Mouse (Mus musculus) heart, embryonic 15.5 days (tissue): ENCODE measurements around the gene Olig1. TPM values are rescaled to one million over a fixed set of nuclear protein-coding genes. Genes with fewer than 3 reads are reported as not detected.

Source experiments
- ATAC-seq: fragments of 200-750 bp; cut with Nextera tagmentation; replicated peaks from 2 replicates; pipeline ENCODE4 v1.8.0; 2017; ENCODE audit warnings: low read depth, moderate TSS enrichment; ENCODE audit not compliant: insufficient number of reproducible peaks, insufficient read depth, low FRiP score
- H3K27ac ChIP-seq: fragments of 300-500 bp; sonication (generic); 2 replicates; pipeline ENCODE4 v1.5.1; 2015; ENCODE audit warnings: mild to moderate bottlenecking, inconsistent platforms
- H3K27me3 ChIP-seq: fragments of 300-500 bp; sonication (generic); 2 replicates; pipeline ENCODE4 v1.6.1; 2015; ENCODE audit warnings: inconsistent platforms
- H3K36me3 ChIP-seq: fragments of 300-500 bp; sonication (generic); 2 replicates; pipeline ENCODE4 v1.6.1; 2015; ENCODE audit warnings: mild to moderate bottlenecking, inconsistent platforms
- H3K4me1 ChIP-seq: fragments of 300-500 bp; sonication (generic); replicated peaks from 2 replicates; pipeline ENCODE4 v1.6.1; 2015; ENCODE audit warnings: inconsistent platforms
- H3K4me2 ChIP-seq: fragments of 300-500 bp; sonication (generic); 2 replicates; pipeline ENCODE4 v1.6.1; 2015; ENCODE audit warnings: inconsistent platforms, mild to moderate bottlenecking, moderate library complexity
- H3K4me3 ChIP-seq: fragments of 300-500 bp; sonication (generic); 2 replicates; pipeline ENCODE4 v1.5.1; 2015; ENCODE audit warnings: mild to moderate bottlenecking, inconsistent platforms
- H3K9ac ChIP-seq: fragments of 300-500 bp; sonication (generic); 2 replicates; pipeline ENCODE4 v1.6.1; 2015; ENCODE audit warnings: mild to moderate bottlenecking, inconsistent platforms
- H3K9me3 ChIP-seq: fragments of 300-500 bp; sonication (generic); replicated peaks from 2 replicates; pipeline ENCODE4 v1.6.1; 2016; ENCODE audit warnings: inconsistent platforms
- WGBS: fragments of 180-500 bp; shearing (Covaris S2); methylation state at CpG from one replicate; pipeline ENCODE4 v1.1.7; 2015; ENCODE audit warnings: mixed read lengths; 5-methylcytosine and 5-hydroxymethylcytosine counted together
- polyA plus RNA-seq: library from polyadenylated mRNA; unstranded; fragments of >200 nt; fragmentation: Nextera tagmentation; extraction: Ambion mirVana; gene quantifications from 2 replicates; pipeline ENCODE4 v1.2.1, GENCODE M21; 2015

Olig1 gene
- 0.11 TPM in 2 replicates for polyA plus RNA-seq

DNA sequence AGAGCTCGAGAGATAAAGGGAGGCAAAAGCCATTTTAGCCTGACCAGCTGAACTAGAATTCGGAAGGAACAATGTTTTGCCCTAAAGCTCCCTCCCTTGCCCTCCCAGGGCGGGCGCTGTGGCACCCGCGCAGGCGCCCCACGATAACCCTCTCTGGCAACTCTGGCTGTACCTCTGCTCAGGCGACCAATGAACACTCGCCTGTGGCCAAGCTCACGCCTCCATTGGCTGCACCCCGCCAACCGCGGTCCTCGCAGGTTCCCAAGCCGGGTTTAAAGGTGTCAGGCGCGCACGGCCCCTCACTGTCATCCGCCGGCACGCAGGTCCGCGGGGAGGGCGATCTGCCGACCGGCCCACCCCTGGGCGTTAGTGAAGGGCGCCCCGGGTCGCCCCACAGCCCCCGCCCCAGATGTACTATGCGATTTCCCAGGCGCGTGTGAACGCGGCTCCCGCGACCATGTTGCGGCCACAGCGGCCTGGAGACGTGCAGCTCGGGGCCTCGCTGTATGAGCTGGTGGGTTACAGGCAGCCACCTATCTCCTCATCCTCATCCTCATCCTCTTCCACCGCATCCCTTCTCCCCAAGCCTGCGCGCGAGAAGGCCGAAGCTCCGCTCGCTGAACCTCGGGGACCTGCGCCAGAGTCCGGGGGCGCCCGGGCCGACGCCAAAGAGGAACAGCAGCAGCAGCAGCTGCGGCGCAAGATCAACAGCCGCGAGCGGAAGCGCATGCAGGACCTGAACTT lies at the start of gene Olig1:
Gene Olig1 (plus strand): TSS at position 305 of the 744 bp plus-strand sequence.
- H3K9ac ChIP-seq = 0 out of 2 replicates have a peak within 1 kb of the TSS, but pooled peaks have one; percentile 14
- 2% methylated on average over 64 of the region's 64 CpGs for WGBS
- H3K4me3 ChIP-seq = peak within 1 kb of the TSS; percentile 52
- peaks cover 23% of the 10 kb centered on the region for H3K4me1 ChIP-seq
- H3K36me3 ChIP-seq = no peaks in the 10 kb centered on the region
- H3K27me3 ChIP-seq = peaks cover 95% of the 10 kb centered on the region
- peak within 1 kb of the TSS; percentile 91 for H3K4me2 ChIP-seq
- no peak within 1 kb of the TSS for H3K27ac ChIP-seq
- no peaks in the 10 kb centered on the region for H3K9me3 ChIP-seq
- peak; percentile 56; the same call in 1 of the 2 replicates for ATAC-seq

DNA sequence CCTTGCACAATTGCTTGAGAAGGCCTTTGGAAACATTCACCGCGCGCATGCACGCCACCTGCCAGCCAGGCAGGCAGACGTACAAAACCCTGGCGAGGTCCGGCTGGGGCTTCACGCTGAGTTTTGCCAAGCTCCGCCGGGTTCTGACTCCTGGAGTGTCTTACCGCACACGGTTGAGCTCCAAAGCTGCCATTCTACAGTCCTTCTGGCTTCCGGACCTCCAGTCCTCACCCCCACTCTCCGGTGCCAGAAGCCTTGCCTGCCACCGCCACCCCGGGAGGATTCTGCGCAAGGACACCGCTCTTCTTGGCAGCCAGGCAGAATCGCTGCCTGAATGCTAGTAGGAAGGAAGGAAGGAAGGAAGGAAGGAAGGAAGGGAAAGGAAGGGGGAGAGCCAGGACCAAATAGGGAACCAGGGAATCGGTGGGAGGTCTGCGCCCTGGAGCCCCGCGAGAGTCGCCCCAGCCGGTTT lies 47.4 kb upstream of the Olig1 start:
- ATAC-seq = no peak
- Histone ChIP-seq H3K4me1 (peaks cover 36% of the 10 kb centered on the region), H3K9ac (no peak overlapping the region), H3K36me3 (no peaks in the 10 kb centered on the region), H3K4me2 (peak overlapping the region; percentile 33), H3K27me3 (peaks cover 100% of the 10 kb centered on the region), H3K9me3 (peaks cover 3% of the 10 kb centered on the region; the same call in 1 of the 2 replicates), H3K27ac (no peak overlapping the region), H3K4me3 (peak overlapping the region; percentile 10)
- 2% methylated on average over 25 of the region's 25 CpGs for WGBS

DNA sequence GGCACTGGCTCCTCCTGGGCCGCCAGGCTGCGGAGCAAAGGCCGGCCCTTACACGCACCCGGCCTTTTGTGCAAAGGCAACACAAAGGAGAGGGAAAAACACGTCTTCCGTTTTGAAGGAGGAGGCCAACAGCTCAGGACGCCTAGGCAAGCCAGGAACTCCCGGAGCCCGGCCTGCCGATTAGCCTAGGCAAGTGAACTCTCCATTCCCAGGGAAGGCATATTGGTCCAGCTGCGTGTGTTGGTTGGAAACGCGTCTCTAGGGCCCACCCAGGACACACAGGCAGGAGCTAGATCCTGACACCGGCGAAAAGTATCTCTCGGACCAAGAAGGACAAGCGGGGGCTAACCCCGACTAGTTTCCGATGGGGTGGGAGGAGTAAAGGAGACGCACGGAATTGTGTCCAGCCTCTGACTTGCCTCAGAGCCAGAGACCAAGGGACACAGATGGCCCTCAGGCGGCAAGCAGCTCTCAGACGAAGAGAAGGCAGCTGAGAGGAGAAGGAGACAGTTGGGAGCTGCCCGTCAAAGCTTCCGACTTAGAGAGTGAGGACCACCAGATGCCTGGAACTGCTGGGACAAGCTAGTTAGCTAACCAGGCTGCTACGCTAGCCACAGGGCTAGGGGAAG lies 46.8 kb upstream of the Olig1 start:
- Histone ChIP-seq H3K4me2 (peak overlapping the region; percentile 33), H3K4me3 (peak overlapping the region; percentile 10), H3K36me3 (no peaks in the 10 kb centered on the region), H3K9me3 (peaks cover 3% of the 10 kb centered on the region; the same call in 1 of the 2 replicates), H3K9ac (no peak overlapping the region), H3K27me3 (peaks cover 100% of the 10 kb centered on the region), H3K27ac (no peak overlapping the region), H3K4me1 (peaks cover 37% of the 10 kb centered on the region)
- 1% methylated on average over 27 of the region's 27 CpGs for WGBS
- ATAC-seq = no peak

DNA sequence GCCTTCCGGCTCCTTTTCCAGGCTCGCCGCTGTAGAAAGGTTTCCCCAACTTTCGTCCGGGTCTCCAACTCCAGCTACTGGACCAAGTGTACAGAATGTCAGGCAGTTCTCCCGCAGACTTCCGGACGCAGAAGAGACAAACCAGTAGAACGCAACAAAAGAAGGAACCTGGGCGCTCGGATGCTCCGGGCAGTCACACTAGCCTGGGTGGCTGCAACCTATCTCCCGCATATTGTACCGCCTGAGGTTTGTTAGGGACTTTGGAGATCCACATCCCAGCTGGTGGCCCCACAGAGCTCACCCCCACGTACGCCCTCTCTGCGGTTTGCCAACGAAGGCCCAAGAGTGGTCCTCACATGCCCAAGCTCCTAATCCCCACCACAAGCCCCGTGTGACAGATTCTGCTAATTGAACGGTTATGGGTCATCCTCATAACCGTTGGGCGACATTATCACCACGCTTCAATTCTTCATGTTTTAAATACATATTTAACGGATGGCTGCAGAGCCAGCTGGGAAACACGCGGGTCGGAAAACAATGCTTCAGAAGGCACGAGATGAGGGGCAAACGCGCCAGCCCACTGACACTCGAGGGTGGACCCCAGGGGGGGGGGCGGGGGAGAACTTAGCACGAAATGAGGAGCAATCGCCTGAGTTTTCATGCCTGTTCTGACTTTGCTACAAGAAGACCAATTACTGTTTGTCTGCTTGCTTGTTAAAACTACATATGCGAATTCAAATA lies 46.1 kb upstream of the Olig1 start:
- Histone ChIP-seq H3K4me2 (no peak overlapping the region), H3K27me3 (peaks cover 100% of the 10 kb centered on the region), H3K27ac (no peak overlapping the region), H3K36me3 (no peaks in the 10 kb centered on the region), H3K4me1 (peaks cover 37% of the 10 kb centered on the region), H3K9ac (no peak overlapping the region), H3K4me3 (no peak overlapping the region), H3K9me3 (no peaks in the 10 kb centered on the region)
- ATAC-seq = no peak
- 3% methylated on average over 35 of the region's 35 CpGs for WGBS

DNA sequence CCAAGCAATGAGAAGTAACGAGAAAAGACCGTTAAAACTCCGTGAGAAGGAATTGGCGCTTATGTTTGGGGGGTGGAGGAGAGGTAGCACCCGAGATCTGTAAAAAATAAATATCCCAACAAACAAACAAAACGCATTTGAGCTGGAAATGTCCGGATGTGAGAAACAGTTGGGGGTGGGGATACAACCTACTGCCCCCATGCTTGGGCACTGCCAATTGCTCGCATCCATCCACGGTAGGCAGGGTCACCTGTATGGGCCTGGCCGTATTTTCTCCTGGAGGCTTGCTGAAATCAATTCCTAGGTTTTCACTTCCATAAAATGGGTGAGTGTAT lies 45.5 kb upstream of the Olig1 start:
- Histone ChIP-seq H3K27ac (no peak overlapping the region), H3K9ac (no peak overlapping the region), H3K4me1 (peaks cover 37% of the 10 kb centered on the region), H3K27me3 (peaks cover 100% of the 10 kb centered on the region), H3K4me2 (no peak overlapping the region), H3K4me3 (no peak overlapping the region), H3K36me3 (no peaks in the 10 kb centered on the region), H3K9me3 (no peaks in the 10 kb centered on the region)
- 8% methylated on average over 10 of the region's 10 CpGs for WGBS
- no peak for ATAC-seq

DNA sequence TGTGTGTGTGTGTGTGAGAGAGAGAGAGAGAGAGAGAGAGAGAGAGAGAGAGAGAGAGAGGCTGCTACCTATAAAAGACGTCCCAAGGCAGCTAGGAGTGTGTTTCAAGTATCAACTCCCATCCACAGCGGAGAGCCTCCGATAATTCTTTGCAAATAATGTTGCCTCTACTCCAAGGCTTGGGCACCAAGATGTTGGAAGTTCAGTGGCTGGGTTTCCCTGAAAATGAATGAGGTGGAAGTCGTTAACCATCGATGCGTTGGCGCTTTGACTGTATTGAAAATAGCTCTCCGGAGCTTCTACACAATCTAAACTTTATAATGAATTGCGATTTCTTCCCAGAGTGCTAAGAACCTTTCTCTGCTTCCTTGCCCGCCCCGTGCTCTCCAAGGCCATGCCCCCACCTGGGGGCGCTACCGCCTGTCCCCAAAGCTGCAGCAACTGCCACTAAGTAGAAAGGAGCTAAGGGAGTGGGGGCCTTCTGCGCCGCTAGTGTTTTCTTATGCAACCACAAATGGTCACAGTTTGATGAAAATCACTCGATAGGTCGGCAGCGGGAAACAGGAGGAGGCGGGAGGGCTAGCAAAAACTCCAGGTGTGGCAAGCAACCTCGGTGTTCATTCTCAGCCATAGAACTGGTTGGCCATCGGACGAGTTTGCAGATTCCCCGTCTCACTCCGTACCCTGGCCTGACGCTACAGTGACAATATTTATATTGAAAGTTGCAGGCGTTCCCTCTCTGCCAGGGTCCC lies 44.9 kb upstream of the Olig1 start:
- WGBS = 1% methylated on average over 26 of the region's 26 CpGs
- Histone ChIP-seq H3K9me3 (no peaks in the 10 kb centered on the region), H3K4me2 (peak overlapping the region; percentile 57), H3K36me3 (no peaks in the 10 kb centered on the region), H3K27me3 (peaks cover 100% of the 10 kb centered on the region), H3K27ac (no peak overlapping the region), H3K4me3 (peak overlapping the region; percentile 39), H3K4me1 (peaks cover 37% of the 10 kb centered on the region), H3K9ac (no peak overlapping the region)
- no peak for ATAC-seq

DNA sequence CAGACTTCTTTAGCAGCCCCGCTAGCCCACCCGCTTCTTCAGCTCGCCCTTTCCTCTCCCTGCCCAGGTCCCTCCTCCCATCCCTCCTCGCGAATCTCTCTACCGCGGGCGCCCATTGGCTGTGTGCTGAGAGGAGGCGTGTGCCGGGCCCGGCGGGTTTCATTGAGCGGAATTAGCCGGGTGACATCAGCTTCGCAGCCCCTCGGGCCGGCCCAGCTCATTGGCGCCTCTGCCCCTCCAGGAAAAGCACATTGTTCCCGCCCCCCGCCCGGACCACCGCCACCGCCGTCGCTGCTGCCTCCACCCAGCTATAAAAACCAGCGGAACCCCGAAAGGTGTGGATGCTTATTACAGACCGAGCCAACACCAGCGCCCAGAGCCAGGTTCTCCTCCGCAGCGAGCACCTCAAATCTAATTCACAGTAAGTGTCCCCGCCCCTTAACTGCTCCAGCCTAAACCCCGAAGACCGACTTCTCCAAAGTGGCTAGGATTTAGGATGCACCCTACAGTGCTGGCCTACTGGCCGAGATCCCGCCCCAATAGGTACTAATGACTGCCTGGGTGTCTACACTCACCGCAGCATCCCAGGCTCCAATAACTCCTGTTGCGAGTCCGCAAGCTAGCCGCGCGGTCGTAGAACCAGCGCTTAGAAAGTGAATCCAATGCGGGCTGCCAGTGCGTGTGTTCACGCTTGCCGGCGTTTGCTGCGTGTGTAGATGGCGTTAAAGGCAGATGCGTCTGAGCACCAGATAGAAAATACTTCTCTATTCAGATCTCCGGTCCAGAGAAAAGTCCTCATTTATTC lies 44.1 kb upstream of the Olig1 start, which contains the start of gene Olig2:
Gene Olig2 (plus strand): TSS at position 225 of the 805 bp plus-strand sequence.
- H3K27ac ChIP-seq = no peak within 1 kb of the TSS
- H3K9me3 ChIP-seq = no peaks in the 10 kb centered on the region
- H3K4me1 ChIP-seq = peaks cover 32% of the 10 kb centered on the region
- H3K36me3 ChIP-seq = no peaks in the 10 kb centered on the region
- ATAC-seq = no peak
- peak within 1 kb of the TSS; percentile 39 for H3K4me3 ChIP-seq
- peak within 1 kb of the TSS; percentile 57 for H3K4me2 ChIP-seq
- H3K27me3 ChIP-seq = peaks cover 99% of the 10 kb centered on the region
- 1% methylated on average over 53 of the region's 53 CpGs for WGBS
- H3K9ac ChIP-seq = no peak within 1 kb of the TSS

DNA sequence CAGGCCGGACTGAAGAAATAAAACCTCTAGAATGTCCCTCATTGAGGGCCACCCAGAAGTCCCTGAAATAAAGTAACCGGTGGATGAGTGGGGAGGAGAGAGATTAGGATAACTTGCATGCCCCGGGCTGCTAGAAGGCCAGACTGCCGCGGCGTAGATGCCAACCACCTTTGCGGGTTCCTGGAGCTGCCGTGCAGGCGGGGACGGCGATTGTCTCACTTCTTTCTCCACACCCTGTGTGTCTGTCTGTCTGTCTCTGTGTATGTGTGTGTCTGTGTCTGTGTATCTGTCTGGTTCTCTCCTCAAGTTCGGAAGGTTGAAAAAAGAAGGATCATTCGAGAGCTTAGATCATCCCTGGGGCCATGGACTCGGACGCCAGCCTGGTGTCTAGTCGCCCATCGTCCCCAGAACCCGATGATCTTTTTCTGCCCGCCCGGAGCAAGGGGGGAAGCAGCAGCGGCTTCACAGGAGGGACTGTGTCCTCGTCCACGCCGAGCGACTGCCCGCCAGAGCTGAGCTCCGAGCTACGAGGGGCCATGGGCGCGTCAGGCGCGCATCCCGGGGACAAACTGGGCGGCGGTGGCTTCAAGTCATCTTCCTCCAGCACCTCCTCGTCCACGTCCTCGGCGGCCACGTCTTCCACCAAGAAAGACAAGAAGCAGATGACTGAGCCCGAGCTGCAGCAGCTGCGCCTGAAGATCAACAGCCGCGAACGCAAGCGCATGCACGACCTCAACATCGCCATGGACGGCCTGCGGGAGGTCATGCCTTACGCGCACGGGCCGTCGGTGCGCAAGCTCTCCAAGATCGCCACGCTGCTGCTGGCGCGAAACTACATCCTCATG lies 43.3 kb upstream of the Olig1 start:
- under 1% methylated on average over 60 of the region's 60 CpGs for WGBS

DNA sequence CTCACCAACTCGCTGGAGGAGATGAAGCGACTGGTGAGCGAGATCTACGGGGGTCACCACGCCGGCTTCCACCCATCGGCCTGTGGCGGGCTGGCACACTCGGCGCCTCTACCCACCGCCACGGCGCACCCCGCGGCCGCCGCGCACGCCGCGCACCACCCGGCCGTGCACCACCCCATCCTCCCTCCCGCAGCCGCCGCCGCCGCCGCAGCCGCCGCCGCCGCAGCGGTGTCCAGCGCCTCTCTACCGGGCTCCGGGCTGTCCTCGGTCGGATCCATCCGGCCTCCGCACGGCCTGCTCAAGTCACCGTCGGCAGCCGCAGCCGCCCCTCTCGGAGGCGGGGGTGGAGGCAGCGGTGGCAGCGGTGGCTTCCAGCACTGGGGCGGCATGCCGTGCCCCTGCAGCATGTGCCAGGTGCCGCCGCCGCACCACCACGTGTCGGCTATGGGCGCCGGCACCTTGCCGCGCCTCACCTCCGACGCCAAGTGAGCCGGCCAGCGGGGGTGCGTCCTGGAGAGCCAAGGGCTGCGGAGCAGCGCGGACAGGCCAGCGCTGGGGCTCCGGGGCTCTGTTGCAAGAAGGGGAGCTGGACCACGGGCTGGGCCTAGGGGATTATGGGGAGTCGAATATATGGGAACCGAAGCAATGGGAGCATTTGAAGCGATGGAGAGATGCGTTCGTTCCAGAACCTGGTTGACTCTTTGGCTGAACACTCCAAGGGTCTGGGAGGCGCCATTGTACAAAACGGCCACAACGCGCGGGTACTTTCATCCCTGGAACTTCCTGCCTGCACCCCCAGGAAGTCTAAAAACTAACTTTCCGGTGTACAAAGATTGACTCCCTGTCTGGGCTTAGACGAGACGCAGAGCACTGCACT lies 42.5 kb upstream of the Olig1 start:
- ATAC-seq = no peak
- H3K4me2 ChIP-seq = peak overlapping the region; percentile 43
- WGBS = under 1% methylated on average over 74 of the region's 85 CpGs

More for the DNA sequence above, 43.3 kb upstream of the Olig1 start:
- Histone ChIP-seq H3K9ac (no peak overlapping the region), H3K4me2 (peak overlapping the region; percentile 43), H3K4me1 (peaks cover 32% of the 10 kb centered on the region), H3K4me3 (peak overlapping the region; percentile 25), H3K9me3 (no peaks in the 10 kb centered on the region), H3K36me3 (no peaks in the 10 kb centered on the region), H3K27ac (no peak overlapping the region), H3K27me3 (peaks cover 99% of the 10 kb centered on the region)
- ATAC-seq = no peak

More for the DNA sequence above, 42.5 kb upstream of the Olig1 start:
- peaks cover 99% of the 10 kb centered on the region for H3K27me3 ChIP-seq
- H3K9ac ChIP-seq = no peak overlapping the region
- peak overlapping the region; percentile 25 for H3K4me3 ChIP-seq
- H3K4me1 ChIP-seq = peaks cover 29% of the 10 kb centered on the region
- H3K27ac ChIP-seq = no peak overlapping the region
- no peaks in the 10 kb centered on the region for H3K9me3 ChIP-seq
- no peaks in the 10 kb centered on the region for H3K36me3 ChIP-seq
